Mouse (Mus musculus): ENCODE data around the gene Ano9. TPM values are rescaled to one million over a fixed set of nuclear protein-coding genes. Genes with fewer than 3 reads are reported as not detected.

The Ano9 gene
- polyA plus RNA-seq, 1 experiment from 2014 or later = 0.21 TPM

GRCm38 (mm10) chr7:141096021-141096420 lies 21.6 kb downstream of the Ano9 start:
- Histone ChIP-seq H3K36me3 (ENCODE audit: control insufficient read depth, insufficient read depth, low read length) (no peaks in the 10 kb centered on the region), H3K4me1 (replicated peaks; ENCODE audit: control insufficient read depth, insufficient read depth, low read length) (no peaks in the 10 kb centered on the region), H3K9ac (ENCODE audit: low read length) (no peak overlapping the region), H3K4me3 (ENCODE audit: low read depth, low read length) (no peak overlapping the region), H3K27me3 (ENCODE audit: control insufficient read depth, insufficient read depth, low read length) (peaks cover 21% of the 10 kb centered on the region), H3K27ac (ENCODE audit: low read depth, low read length) (no peak overlapping the region), H3K4me2 (ENCODE audit: low read depth, low read length, severe bottlenecking) (no peak overlapping the region), H3K9me3 (ENCODE audit: control insufficient read depth, low read length) (no peaks in the 10 kb centered on the region)
- DNase-seq (ENCODE audit: low spot score) = no peak
- no peak for ATAC-seq (replicated peaks; ENCODE audit: low FRiP score)
- WGBS = 86% methylated on average over 6 of the region's 6 CpGs

- Histone ChIP-seq H3K36me3 (ENCODE audit: control insufficient read depth, insufficient read depth, low read length) (no peaks in the 10 kb centered on the region), H3K4me1 (replicated peaks; ENCODE audit: control insufficient read depth, insufficient read depth, low read length) (no peaks in the 10 kb centered on the region), H3K27ac (ENCODE audit: low read depth, low read length) (no peak overlapping the region), H3K4me3 (ENCODE audit: low read depth, low read length) (no peak overlapping the region), H3K9me3 (ENCODE audit: control insufficient read depth, low read length) (no peaks in the 10 kb centered on the region), H3K9ac (ENCODE audit: low read length) (no peak overlapping the region), H3K4me2 (ENCODE audit: low read depth, low read length, severe bottlenecking) (no peak overlapping the region), H3K27me3 (ENCODE audit: control insufficient read depth, insufficient read depth, low read length) (peaks cover 9% of the 10 kb centered on the region)
- DNase-seq (ENCODE audit: low spot score) (no peak), ATAC-seq (replicated peaks; ENCODE audit: low FRiP score) (no peak)
- WGBS = 76% methylated on average over 15 of the region's 15 CpGs
Measured at GRCm38 (mm10) chr7:141094487-141095205, 23.0 kb downstream of the Ano9 start.

- no peaks in the 10 kb centered on the region for H3K4me1 ChIP-seq (replicated peaks; ENCODE audit: control insufficient read depth, insufficient read depth, low read length)
Measured at GRCm38 (mm10) chr7:141093950-141094349, 23.7 kb downstream of the Ano9 start.

GRCm38 (mm10) chr7:141092051-141092735 lies 25.4 kb downstream of the Ano9 start:
- no peak overlapping the region for H3K27ac ChIP-seq (ENCODE audit: low read depth, low read length)
- H3K4me2 ChIP-seq (ENCODE audit: low read depth, low read length, severe bottlenecking) = peak overlapping the region; percentile 49
- 0 out of 2 replicates have a peak, but pooled peaks cover 2% of the 10 kb centered on the region for H3K4me1 ChIP-seq (replicated peaks; ENCODE audit: control insufficient read depth, insufficient read depth, low read length)
- H3K36me3 ChIP-seq (ENCODE audit: control insufficient read depth, insufficient read depth, low read length) = no peaks in the 10 kb centered on the region
- H3K9me3 ChIP-seq (ENCODE audit: control insufficient read depth, low read length) = no peaks in the 10 kb centered on the region
- H3K27me3 ChIP-seq (ENCODE audit: control insufficient read depth, insufficient read depth, low read length) = peaks cover 22% of the 10 kb centered on the region
- peak; percentile 89 for DNase-seq (ENCODE audit: low spot score)
- peak overlapping the region; percentile 24; the same call in 1 of the 2 replicates for H3K9ac ChIP-seq (ENCODE audit: low read length)
- peak; percentile 88 for ATAC-seq (replicated peaks; ENCODE audit: low FRiP score)
- H3K4me3 ChIP-seq (ENCODE audit: low read depth, low read length) = no peak overlapping the region; the same call in 1 of the 2 replicates
- WGBS = 5% methylated on average over 37 of the region's 37 CpGs

More at GRCm38 (mm10) chr7:141093950-141094349, 23.7 kb downstream of the Ano9 start:
- Histone ChIP-seq H3K9ac (ENCODE audit: low read length) (no peak overlapping the region), H3K27me3 (ENCODE audit: control insufficient read depth, insufficient read depth, low read length) (peaks cover 13% of the 10 kb centered on the region), H3K36me3 (ENCODE audit: control insufficient read depth, insufficient read depth, low read length) (no peaks in the 10 kb centered on the region), H3K4me3 (ENCODE audit: low read depth, low read length) (no peak overlapping the region), H3K9me3 (ENCODE audit: control insufficient read depth, low read length) (no peaks in the 10 kb centered on the region), H3K27ac (ENCODE audit: low read depth, low read length) (no peak overlapping the region), H3K4me2 (ENCODE audit: low read depth, low read length, severe bottlenecking) (no peak overlapping the region)
- ATAC-seq (replicated peaks; ENCODE audit: low FRiP score) = no peak
- DNase-seq (ENCODE audit: low spot score) = no peak
- WGBS = 83% methylated on average over 6 of the region's 6 CpGs

- 0 out of 2 replicates have a peak, but pooled peaks cover 2% of the 10 kb centered on the region for H3K4me1 ChIP-seq (replicated peaks; ENCODE audit: control insufficient read depth, insufficient read depth, low read length)
- no peak for ATAC-seq (replicated peaks; ENCODE audit: low FRiP score)
- no peak for DNase-seq (ENCODE audit: low spot score)
- no peak overlapping the region for H3K27ac ChIP-seq (ENCODE audit: low read depth, low read length)
- no peaks in the 10 kb centered on the region for H3K36me3 ChIP-seq (ENCODE audit: control insufficient read depth, insufficient read depth, low read length)
- H3K9me3 ChIP-seq (ENCODE audit: control insufficient read depth, low read length) = no peaks in the 10 kb centered on the region
- H3K27me3 ChIP-seq (ENCODE audit: control insufficient read depth, insufficient read depth, low read length) = peaks cover 22% of the 10 kb centered on the region
- 54% methylated on average over 8 of the region's 8 CpGs for WGBS
- H3K4me2 ChIP-seq (ENCODE audit: low read depth, low read length, severe bottlenecking) = no peak overlapping the region
- H3K4me3 ChIP-seq (ENCODE audit: low read depth, low read length) = no peak overlapping the region
- H3K9ac ChIP-seq (ENCODE audit: low read length) = no peak overlapping the region
Measured at GRCm38 (mm10) chr7:141090228-141090627, 27.4 kb downstream of the Ano9 start.

GRCm38 (mm10) chr7:141088473-141088872 lies 29.1 kb downstream of the Ano9 start:
- Histone ChIP-seq H3K27ac (ENCODE audit: low read depth, low read length) (no peak overlapping the region), H3K4me2 (ENCODE audit: low read depth, low read length, severe bottlenecking) (0 out of 2 replicates have a peak overlapping the region, but pooled peaks have one; percentile 8), H3K9ac (ENCODE audit: low read length) (no peak overlapping the region; the same call in 1 of the 2 replicates), H3K9me3 (ENCODE audit: control insufficient read depth, low read length) (no peaks in the 10 kb centered on the region), H3K4me1 (replicated peaks; ENCODE audit: control insufficient read depth, insufficient read depth, low read length) (0 out of 2 replicates have a peak, but pooled peaks cover 2% of the 10 kb centered on the region), H3K4me3 (ENCODE audit: low read depth, low read length) (no peak overlapping the region), H3K36me3 (ENCODE audit: control insufficient read depth, insufficient read depth, low read length) (no peaks in the 10 kb centered on the region), H3K27me3 (ENCODE audit: control insufficient read depth, insufficient read depth, low read length) (peaks cover 22% of the 10 kb centered on the region)
- 25% methylated on average over 18 of the region's 18 CpGs for WGBS
- DNase-seq (ENCODE audit: low spot score) = no peak
- no peak for ATAC-seq (replicated peaks; ENCODE audit: low FRiP score)

- DNase-seq (ENCODE audit: low spot score) = no peak
- H3K9ac ChIP-seq (ENCODE audit: low read length) = no peak overlapping the region
- no peak for ATAC-seq (replicated peaks; ENCODE audit: low FRiP score)
- H3K27me3 ChIP-seq (ENCODE audit: control insufficient read depth, insufficient read depth, low read length) = peaks cover 22% of the 10 kb centered on the region
- H3K36me3 ChIP-seq (ENCODE audit: control insufficient read depth, insufficient read depth, low read length) = no peaks in the 10 kb centered on the region
- WGBS = 53% methylated on average over 8 of the region's 8 CpGs
- H3K9me3 ChIP-seq (ENCODE audit: control insufficient read depth, low read length) = no peaks in the 10 kb centered on the region
- no peak overlapping the region for H3K4me3 ChIP-seq (ENCODE audit: low read depth, low read length)
- 0 out of 2 replicates have a peak, but pooled peaks cover 2% of the 10 kb centered on the region for H3K4me1 ChIP-seq (replicated peaks; ENCODE audit: control insufficient read depth, insufficient read depth, low read length)
- H3K4me2 ChIP-seq (ENCODE audit: low read depth, low read length, severe bottlenecking) = no peak overlapping the region
- no peak overlapping the region for H3K27ac ChIP-seq (ENCODE audit: low read depth, low read length)
Measured at GRCm38 (mm10) chr7:141087894-141088293, 29.7 kb downstream of the Ano9 start.

GRCm38 (mm10) chr7:141079481-141080449 lies 37.8 kb downstream of the Ano9 start:
- no peak overlapping the region for H3K4me3 ChIP-seq (ENCODE audit: low read depth, low read length)

More at GRCm38 (mm10) chr7:141079481-141080449, 37.8 kb downstream of the Ano9 start:
- DNase-seq (ENCODE audit: low spot score) (no peak), ATAC-seq (replicated peaks; ENCODE audit: low FRiP score) (no peak)
- H3K9me3 ChIP-seq (ENCODE audit: control insufficient read depth, low read length) = no peaks in the 10 kb centered on the region
- no peaks in the 10 kb centered on the region; the same call in 1 of the 2 replicates for H3K27me3 ChIP-seq (ENCODE audit: control insufficient read depth, insufficient read depth, low read length)
- no peaks in the 10 kb centered on the region for H3K4me1 ChIP-seq (replicated peaks; ENCODE audit: control insufficient read depth, insufficient read depth, low read length)
- 21% methylated on average over 34 of the region's 34 CpGs for WGBS
- H3K36me3 ChIP-seq (ENCODE audit: control insufficient read depth, insufficient read depth, low read length) = no peaks in the 10 kb centered on the region
- H3K27ac ChIP-seq (ENCODE audit: low read depth, low read length) = no peak overlapping the region
- H3K4me2 ChIP-seq (ENCODE audit: low read depth, low read length, severe bottlenecking) = no peak overlapping the region
- no peak overlapping the region for H3K9ac ChIP-seq (ENCODE audit: low read length)
